Mouse (Mus musculus): ENCODE measurements around the gene Zfp473. TPM values are rescaled to one million over a fixed set of nuclear protein-coding genes. Genes with fewer than 3 reads are reported as not detected.
"Not testable (repeated sequence)": the region's sequence is repeated elsewhere in the genome, so short reads cannot be mapped to it uniquely, and the experiment has no call there.

Zfp473 gene
- polyA plus RNA-seq, 1 experiment from 2014 or later = 0.87 TPM

DNA sequence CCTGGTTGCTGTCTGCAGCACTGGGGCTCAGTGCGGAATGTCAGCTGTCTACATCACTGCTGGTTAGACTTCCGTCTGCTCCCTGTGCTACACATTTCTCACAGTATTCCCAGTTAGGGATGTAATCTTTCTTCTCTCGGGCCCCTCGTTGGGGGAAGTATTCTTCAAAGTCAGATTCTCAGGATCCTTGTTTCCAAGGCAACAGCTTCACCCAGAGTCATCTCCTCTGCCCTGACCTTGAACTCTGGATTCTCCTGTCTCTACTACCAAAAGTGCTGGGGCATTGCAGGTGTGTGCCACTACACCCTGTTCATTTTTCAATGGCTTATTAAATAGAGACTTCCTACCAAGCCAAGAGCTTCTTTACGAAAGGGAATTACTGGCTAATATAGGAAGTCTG, 23.7 kb downstream of the Zfp473 start:
- Histone ChIP-seq H3K4me2 (ENCODE audit: low read length) (no peak overlapping the region), H3K9me3 (replicated peaks; ENCODE audit: low read length) (no peaks in the 10 kb centered on the region), H3K27me3 (ENCODE audit: insufficient read depth, low read length) (no peaks in the 10 kb centered on the region), H3K4me3 (replicated peaks; ENCODE audit: low read depth, low read length) (no peak overlapping the region), H3K27ac (no peak overlapping the region), H3K36me3 (ENCODE audit: insufficient read depth, low read length) (no peaks in the 10 kb centered on the region), H3K9ac (ENCODE audit: low read depth, low read length) (no peak overlapping the region), H3K4me1 (replicated peaks; ENCODE audit: insufficient read depth, low read length) (no peaks in the 10 kb centered on the region)
- DNase-seq (ENCODE audit: low spot score) = no peak
- TF ChIP-seq CTCF (IDR thresholded peaks at IDR 0.05; ENCODE audit: low read depth) = no peak
- no peak for ATAC-seq (replicated peaks; ENCODE audit: low FRiP score, low read depth)
- WGBS = 64% methylated on average over 5 of the region's 5 CpGs

DNA sequence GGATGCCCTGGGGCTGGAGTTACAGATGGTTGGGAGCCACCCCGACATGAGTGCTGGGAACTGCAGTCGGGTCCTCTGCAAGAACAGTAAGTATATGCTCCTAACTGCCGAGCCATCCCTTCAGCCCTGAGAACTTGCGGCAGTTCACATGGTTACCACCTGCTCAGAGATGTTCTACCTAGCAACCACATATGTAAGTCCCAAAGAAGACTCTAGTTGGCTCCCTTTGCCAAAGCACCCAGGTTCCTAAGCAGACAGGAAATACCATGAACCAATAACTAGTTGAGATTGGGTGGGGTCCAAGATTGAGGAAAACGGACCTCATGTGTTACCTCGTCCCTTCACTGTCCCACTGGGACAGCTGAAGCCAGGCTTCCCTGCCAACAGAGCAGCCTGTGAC, 24.5 kb downstream of the Zfp473 start:
- no peak for DNase-seq (ENCODE audit: low spot score)
- Histone ChIP-seq H3K9ac (ENCODE audit: low read depth, low read length) (no peak overlapping the region), H3K36me3 (ENCODE audit: insufficient read depth, low read length) (no peaks in the 10 kb centered on the region), H3K4me1 (replicated peaks; ENCODE audit: insufficient read depth, low read length) (no peaks in the 10 kb centered on the region), H3K4me2 (ENCODE audit: low read length) (no peak overlapping the region), H3K9me3 (replicated peaks; ENCODE audit: low read length) (no peaks in the 10 kb centered on the region), H3K27me3 (ENCODE audit: insufficient read depth, low read length) (no peaks in the 10 kb centered on the region), H3K27ac (no peak overlapping the region), H3K4me3 (replicated peaks; ENCODE audit: low read depth, low read length) (no peak overlapping the region)
- TF ChIP-seq CTCF (IDR thresholded peaks at IDR 0.05; ENCODE audit: low read depth) = no peak
- ATAC-seq (replicated peaks; ENCODE audit: low FRiP score, low read depth) = no peak
- 71% methylated on average over 6 of the region's 6 CpGs for WGBS

DNA sequence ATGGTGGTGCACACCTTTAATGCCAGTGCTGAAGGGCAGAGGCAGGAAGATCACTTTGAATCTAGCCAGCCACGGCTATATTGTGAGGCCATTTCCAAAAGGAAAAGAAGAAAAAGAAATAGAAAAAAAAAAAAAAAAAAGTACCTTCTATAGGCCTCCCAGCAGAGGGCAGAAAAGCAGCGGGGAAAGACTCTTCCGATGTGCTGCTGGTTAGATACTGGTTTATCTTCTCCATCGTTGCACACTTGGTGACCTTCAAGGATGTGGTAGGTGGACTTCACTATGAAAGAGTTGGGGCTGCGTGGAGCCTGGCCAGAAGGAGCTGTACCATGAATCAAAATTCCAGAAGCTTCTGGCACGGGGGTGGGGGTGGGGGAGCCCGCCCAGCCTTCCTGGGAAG, 26.5 kb downstream of the Zfp473 start:
- Histone ChIP-seq H3K36me3 (ENCODE audit: insufficient read depth, low read length) (no peaks in the 10 kb centered on the region), H3K4me2 (ENCODE audit: low read length) (no peak overlapping the region), H3K27me3 (ENCODE audit: insufficient read depth, low read length) (no peaks in the 10 kb centered on the region), H3K9me3 (replicated peaks; ENCODE audit: low read length) (no peaks in the 10 kb centered on the region), H3K27ac (no peak overlapping the region), H3K9ac (ENCODE audit: low read depth, low read length) (no peak overlapping the region), H3K4me3 (replicated peaks; ENCODE audit: low read depth, low read length) (no peak overlapping the region), H3K4me1 (replicated peaks; ENCODE audit: insufficient read depth, low read length) (no peaks in the 10 kb centered on the region)
- 24% methylated on average over 7 of the region's 7 CpGs for WGBS
- TF ChIP-seq CTCF (IDR thresholded peaks at IDR 0.05; ENCODE audit: low read depth) = peak; percentile 63
- DNase-seq (ENCODE audit: low spot score) (peak; percentile 45), ATAC-seq (replicated peaks; ENCODE audit: low FRiP score, low read depth) (no peak)

DNA sequence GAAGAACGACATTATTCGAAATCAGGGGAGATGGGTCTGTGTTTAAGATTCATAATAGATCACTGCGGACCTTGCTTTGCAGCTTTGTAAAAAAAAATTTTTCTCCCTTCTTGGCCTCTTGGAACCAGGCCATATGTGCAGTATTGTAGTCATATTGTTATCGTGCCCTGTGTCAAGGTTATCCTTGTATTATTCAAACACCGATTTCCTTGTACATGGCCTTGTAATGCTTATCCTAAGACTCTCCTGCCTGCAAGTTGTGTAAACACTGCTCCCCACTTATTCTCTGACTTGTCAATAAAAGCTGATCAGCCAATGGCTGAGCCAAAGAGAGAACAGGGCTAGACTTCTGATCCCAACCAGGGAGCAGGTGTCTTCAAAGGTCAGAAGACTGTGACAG, 28.8 kb downstream of the Zfp473 start:
- Histone ChIP-seq H3K9ac (ENCODE audit: low read depth, low read length) (no peak overlapping the region), H3K27ac (no peak overlapping the region), H3K4me3 (replicated peaks; ENCODE audit: low read depth, low read length) (no peak overlapping the region), H3K27me3 (ENCODE audit: insufficient read depth, low read length) (no peaks in the 10 kb centered on the region), H3K9me3 (replicated peaks; ENCODE audit: low read length) (no peaks in the 10 kb centered on the region), H3K36me3 (ENCODE audit: insufficient read depth, low read length) (no peaks in the 10 kb centered on the region), H3K4me1 (replicated peaks; ENCODE audit: insufficient read depth, low read length) (no peaks in the 10 kb centered on the region), H3K4me2 (ENCODE audit: low read length) (no peak overlapping the region)
- DNase-seq (ENCODE audit: low spot score) = no peak
- WGBS = 82% methylated on average over 5 of the region's 5 CpGs
- no peak for TF ChIP-seq CTCF (IDR thresholded peaks at IDR 0.05; ENCODE audit: low read depth)
- no peak for ATAC-seq (replicated peaks; ENCODE audit: low FRiP score, low read depth)

DNA sequence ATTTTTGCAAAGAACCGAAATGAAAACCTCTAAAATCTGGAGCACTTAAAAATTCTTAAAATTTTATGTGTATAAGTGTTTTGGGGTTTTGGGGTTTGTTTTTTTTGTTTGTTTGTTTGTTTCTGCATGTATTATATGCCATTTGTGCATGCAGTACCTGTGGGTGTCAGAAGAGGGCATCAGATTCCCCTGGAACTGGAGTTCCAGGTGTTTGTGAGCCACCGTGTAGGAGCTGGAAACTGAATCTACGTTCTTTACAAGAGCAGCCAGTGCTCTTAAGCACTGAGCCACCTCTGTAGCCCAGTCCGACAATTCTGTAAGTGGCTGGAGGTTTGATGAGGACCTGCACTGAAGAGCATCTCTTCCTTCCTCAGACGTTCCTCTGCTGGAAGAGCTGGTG, 41.0 kb downstream of the Zfp473 start:
- H3K4me3 ChIP-seq (replicated peaks; ENCODE audit: low read depth, low read length) = no peak overlapping the region
- no peak overlapping the region for H3K4me2 ChIP-seq (ENCODE audit: low read length)
- H3K27ac ChIP-seq = no peak overlapping the region
- H3K27me3 ChIP-seq (ENCODE audit: insufficient read depth, low read length) = no peaks in the 10 kb centered on the region
- DNase-seq (ENCODE audit: low spot score) (no peak), ATAC-seq (replicated peaks; ENCODE audit: low FRiP score, low read depth) (no peak)
- WGBS = 88% methylated on average over 5 of the region's 5 CpGs
- H3K9ac ChIP-seq (ENCODE audit: low read depth, low read length) = no peak overlapping the region
- H3K36me3 ChIP-seq (ENCODE audit: insufficient read depth, low read length) = no peaks in the 10 kb centered on the region
- no peaks in the 10 kb centered on the region for H3K9me3 ChIP-seq (replicated peaks; ENCODE audit: low read length)
- no peaks in the 10 kb centered on the region for H3K4me1 ChIP-seq (replicated peaks; ENCODE audit: insufficient read depth, low read length)
- no peak for TF ChIP-seq CTCF (IDR thresholded peaks at IDR 0.05; ENCODE audit: low read depth)

DNA sequence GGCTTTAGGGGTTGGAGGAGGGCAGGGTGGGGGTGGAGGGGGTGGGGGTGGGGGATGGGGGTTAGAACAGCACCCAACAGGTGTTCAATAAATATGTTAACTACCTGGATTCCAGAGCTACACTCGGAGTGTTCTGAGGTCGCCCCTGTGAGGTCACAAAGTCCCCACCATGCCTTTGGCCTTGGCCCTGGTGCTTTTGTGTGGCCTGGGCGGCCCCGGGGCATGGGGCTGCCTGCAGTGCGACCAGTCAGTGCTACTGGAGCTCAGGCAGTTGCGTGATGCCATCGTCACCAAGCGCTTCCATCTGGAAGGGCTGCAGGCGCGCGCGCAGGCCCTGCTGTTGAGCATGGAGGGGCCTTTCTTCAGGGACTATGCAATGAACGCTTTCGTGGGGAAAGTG, 42.3 kb downstream of the Zfp473 start, which contains the start of gene Izumo2:
TSS of gene Izumo2 (plus strand) at position 169 of the 400 bp plus-strand sequence.
- TF ChIP-seq CTCF (IDR thresholded peaks at IDR 0.05; ENCODE audit: low read depth) = no peak

DNA sequence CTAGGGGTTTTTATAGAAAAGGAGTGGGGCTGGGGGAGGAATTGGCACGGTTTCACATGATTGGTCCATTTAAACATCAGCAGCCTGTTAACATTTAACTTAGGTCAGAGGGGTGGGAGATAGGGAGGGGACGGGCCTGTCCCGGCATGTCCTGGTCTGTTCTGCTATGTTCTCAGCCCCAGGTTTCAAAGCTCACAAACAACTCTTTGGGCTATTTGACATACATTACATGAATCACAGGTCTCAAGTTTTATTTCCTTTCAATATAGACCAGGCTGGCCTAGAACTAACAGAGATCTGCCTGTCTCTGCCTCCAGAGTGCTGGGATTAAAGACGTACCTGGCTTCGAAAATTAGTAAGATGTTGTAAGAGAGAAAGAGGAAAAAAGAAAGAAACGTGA, 42.8 kb downstream of the Zfp473 start:
- not testable (repeated sequence) for H3K27ac ChIP-seq; ATAC-seq (replicated peaks; ENCODE audit: low FRiP score, low read depth); H3K4me2 ChIP-seq (ENCODE audit: low read length); H3K4me3 ChIP-seq (replicated peaks; ENCODE audit: low read depth, low read length); DNase-seq (ENCODE audit: low spot score); H3K27me3 ChIP-seq (ENCODE audit: insufficient read depth, low read length); H3K9ac ChIP-seq (ENCODE audit: low read depth, low read length); H3K4me1 ChIP-seq (replicated peaks; ENCODE audit: insufficient read depth, low read length); H3K36me3 ChIP-seq (ENCODE audit: insufficient read depth, low read length); H3K9me3 ChIP-seq (replicated peaks; ENCODE audit: low read length)
- 77% methylated on average over 5 of the region's 6 CpGs for WGBS

More for the DNA sequence above, 42.3 kb downstream of the Zfp473 start, which contains the start of gene Izumo2:
- ATAC-seq (replicated peaks; ENCODE audit: low FRiP score, low read depth) = no peak
- DNase-seq (ENCODE audit: low spot score) = no peak
- Histone ChIP-seq H3K9me3 (replicated peaks; ENCODE audit: low read length) (no peaks in the 10 kb centered on the region), H3K4me2 (ENCODE audit: low read length) (no peak within 1 kb of the TSS), H3K4me1 (replicated peaks; ENCODE audit: insufficient read depth, low read length) (no peaks in the 10 kb centered on the region), H3K36me3 (ENCODE audit: insufficient read depth, low read length) (no peaks in the 10 kb centered on the region), H3K27ac (no peak within 1 kb of the TSS), H3K4me3 (replicated peaks; ENCODE audit: low read depth, low read length) (no peak within 1 kb of the TSS), H3K9ac (ENCODE audit: low read depth, low read length) (no peak within 1 kb of the TSS), H3K27me3 (ENCODE audit: insufficient read depth, low read length) (no peaks in the 10 kb centered on the region)
- 72% methylated on average over 14 of the region's 14 CpGs for WGBS
